Mouse (Mus musculus): ENCODE data around the gene Magee1. TPM values are rescaled to one million over a fixed set of nuclear protein-coding genes. Genes with fewer than 3 reads are reported as not detected.

Gene Magee1
- polyA plus RNA-seq, 1 experiment from 2014 or later = 24.6 TPM

Other genes with a start within 250 kb of the Magee1 start
- 84.9 and 88.9 TPM in 2 replicates for gene Pbdc1, start 40.6 kb upstream of the Magee1 start, polyA plus RNA-seq (2016; fragmentation: Nextera tagmentation; extraction: Ambion mirVana)

Data from embryonic facial prominence, embryonic 10.5 days (tissue).